Mouse (Mus musculus) thymus, postnatal 14 days (tissue): Measurements from ENCODE around the gene 9530077C05Rik.
"Not testable (repeated sequence)": the region's sequence is repeated elsewhere in the genome, so short reads cannot be mapped to it uniquely, and the experiment has no call there.

Experiments used
- DNase-seq: peaks from one replicate; pipeline ENCODE4 v3.0.0; 2021

Gene 9530077C05Rik

DNA sequence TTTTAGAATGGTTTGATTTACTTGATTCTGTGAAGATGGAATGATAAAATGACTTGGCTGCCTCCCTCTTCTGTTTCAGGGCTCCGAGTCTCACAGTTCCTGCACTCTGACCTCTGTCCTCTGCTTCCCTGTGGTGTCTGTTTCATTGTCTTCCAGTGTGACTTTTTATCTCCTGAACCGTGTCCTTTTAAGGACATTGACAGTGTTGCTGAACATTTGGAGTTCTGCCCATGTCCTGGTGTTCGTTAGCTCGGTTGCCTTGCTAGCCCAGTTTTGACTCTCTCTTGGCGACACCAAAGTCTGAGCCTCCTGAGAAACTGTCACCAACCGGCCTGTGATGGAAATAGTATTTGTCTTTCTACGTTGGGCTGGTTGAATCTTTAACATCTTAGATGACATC lies 9.2 kb downstream of the 9530077C05Rik start:
- no peak for DNase-seq

DNA sequence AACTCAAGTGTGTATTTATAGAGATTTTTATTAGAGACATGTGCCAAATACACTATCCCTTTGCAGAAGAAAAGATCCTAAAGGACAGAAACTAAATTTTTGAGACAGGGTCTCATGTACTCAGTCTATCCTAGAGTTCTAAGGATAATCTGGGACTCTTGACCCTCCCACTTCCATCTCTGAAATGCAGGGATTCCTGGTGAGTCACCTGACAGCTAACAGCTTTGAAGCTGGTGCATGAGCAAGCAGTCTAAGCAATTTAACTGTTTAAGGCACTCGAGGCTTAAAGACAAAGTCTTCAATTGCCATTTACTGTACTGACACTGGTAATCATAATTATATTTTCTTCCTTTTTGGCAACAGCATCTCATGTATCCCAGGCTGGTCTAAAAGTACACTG lies 11.2 kb downstream of the 9530077C05Rik start:
- no peak for DNase-seq

- no peak for DNase-seq
Measured at GRCm38 (mm10) chr9:22423507-22423906, 12.2 kb downstream of the 9530077C05Rik start.

- DNase-seq: no peak
Measured at GRCm38 (mm10) chr9:22424196-22424595, 12.9 kb downstream of the 9530077C05Rik start.

GRCm38 (mm10) chr9:22424719-22425118 lies 13.4 kb downstream of the 9530077C05Rik start:
- DNase-seq: no peak

- no peak for DNase-seq
Measured at GRCm38 (mm10) chr9:22428028-22428665, 16.8 kb downstream of the 9530077C05Rik start.

- DNase-seq: no peak
Measured at GRCm38 (mm10) chr9:22428666-22429410, 17.5 kb downstream of the 9530077C05Rik start.

DNA sequence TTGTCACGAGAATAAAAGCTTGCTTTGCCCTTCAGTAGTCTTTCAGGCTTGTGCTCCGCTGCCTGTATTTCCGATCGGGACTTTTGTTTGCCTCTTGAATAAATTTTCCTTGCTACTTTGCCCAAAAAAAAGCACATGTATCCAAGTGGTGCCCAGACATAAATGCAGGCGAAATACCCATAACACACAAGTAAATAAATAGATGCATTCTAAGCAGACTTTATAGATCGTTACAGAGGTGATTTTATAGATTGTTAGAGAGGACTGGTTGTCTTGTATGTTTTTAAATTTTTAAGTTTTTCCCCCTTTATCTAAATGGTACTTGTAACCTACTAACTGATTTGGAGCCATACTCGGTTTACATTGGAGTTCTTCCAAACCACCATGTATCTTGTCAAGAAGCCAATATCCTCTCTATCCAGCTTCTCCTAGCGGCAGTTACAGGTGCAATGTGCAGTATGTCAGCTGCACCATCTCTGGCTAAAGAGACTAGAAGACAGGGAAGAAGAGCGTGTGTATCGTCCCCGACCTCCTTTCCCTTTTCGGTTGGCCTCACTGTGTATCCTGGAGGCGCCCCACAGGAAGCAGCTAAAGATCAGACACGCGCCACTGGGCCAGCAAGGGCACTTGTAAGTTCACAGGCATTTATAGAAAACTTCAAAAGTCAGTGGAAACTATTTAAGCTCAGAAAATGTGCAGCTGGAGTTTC lies 18.4 kb downstream of the 9530077C05Rik start:
- peak; percentile 63 for DNase-seq

DNA sequence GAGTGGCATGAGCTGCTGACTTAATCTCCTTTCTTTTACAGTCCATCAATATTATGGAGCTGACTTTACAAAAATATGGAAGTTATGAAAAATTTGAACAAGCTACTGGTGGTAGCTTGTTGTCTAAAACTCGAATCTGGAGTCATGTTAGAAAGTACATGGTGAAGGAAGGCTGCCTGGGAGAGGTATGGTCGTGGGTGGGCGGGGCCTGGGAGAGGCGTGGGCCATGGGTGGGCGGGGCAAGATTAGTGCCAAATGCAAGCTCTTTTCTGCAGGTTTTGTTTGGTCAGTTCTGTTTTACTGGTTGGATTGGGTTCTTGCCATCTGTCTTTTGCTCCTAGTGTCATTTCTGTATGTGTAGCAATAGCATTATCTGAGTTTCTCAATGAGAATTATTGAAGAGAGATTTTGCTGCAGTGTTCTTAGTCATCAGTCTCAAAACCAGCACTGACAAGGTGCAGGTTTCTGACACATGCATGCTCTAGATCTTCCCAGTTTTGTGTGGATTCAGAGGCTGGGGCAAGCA lies 19.1 kb downstream of the 9530077C05Rik start:
- peak; percentile 34 for DNase-seq

- no peak for DNase-seq
Measured at GRCm38 (mm10) chr9:22433221-22433620, 21.9 kb downstream of the 9530077C05Rik start.

DNA sequence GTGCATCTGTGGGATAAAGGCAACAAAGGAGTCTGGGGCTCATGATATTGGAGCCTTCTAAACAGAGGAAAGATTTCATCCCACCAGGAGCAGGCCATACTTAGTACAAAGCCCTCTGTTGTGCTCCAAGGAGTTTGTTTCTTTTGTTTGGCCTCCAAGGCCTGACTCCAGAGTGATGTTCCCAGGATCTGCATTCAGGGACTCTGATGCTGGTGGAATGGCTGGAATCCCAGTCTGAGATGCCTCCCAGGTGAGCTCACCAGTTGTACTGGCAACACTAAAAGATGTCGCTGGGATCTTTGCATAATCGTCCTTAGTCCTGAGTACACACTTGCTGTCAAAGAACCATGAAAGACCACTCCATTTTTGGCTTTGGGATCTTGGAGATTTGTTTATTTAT lies 22.8 kb downstream of the 9530077C05Rik start:
- DNase-seq: no peak

DNA sequence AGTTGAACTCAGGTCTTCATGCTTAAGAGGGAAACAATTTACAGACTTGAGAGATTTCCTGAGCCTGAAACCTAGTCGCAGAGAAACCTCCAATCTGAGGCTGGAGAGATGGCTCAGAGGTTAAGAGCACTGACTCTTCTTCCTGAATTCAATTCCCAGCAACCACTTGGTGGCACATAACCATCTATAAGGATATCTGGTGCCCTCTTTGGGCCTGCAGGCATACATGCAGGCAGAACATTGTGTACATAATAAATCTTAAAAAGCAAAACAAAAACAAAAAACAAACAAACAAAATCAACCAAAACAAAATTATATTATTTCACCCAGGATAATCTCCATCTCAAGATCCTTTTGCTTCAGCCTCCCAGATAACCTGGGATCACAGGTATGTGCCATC lies 27.5 kb downstream of the 9530077C05Rik start:
- no peak for DNase-seq

DNA sequence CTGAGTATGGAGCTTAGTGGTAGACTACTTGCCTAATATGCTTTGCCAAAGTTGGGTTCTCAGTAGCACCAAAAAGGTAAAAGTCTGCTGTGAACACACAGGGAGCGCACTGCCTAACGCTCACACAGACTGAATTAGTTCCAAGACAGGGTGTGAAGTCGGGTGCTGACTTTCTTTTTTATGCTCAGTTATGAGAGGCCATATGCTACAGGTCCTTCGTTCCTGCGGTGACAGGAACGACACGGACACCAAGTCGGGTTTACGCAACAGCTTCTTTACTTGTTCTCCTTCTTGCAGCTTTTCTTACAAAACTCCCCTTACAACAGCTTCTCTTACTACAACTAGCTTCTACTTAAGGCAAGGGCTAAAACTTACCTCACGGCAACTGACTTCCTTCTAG lies 31.8 kb downstream of the 9530077C05Rik start:
- DNase-seq: no peak

DNA sequence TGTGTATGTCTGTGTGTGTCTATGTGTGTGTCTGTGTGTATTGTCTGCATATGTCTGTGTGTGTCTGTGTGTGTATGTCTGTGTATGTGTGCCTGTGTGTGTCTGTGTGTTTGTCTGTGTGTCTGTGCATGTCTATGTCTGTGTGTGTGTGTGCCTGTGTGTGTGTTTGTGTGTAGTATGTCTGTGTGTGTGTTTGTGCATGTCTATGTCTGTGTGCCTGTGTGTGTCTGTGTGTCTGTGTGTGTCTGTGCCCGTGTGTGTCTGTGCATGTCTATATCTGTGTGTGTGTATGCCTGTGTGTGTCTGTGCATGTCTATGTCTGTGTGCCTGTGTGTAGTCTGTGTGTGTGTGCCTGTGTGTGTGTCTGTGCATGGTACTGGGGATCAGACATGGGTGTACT lies 33.8 kb downstream of the 9530077C05Rik start:
- no peak for DNase-seq

GRCm38 (mm10) chr9:22447213-22447612 lies 35.9 kb downstream of the 9530077C05Rik start:
- DNase-seq: no peak

- no peak for DNase-seq
Measured at GRCm38 (mm10) chr9:22448420-22448819, 37.1 kb downstream of the 9530077C05Rik start.

DNA sequence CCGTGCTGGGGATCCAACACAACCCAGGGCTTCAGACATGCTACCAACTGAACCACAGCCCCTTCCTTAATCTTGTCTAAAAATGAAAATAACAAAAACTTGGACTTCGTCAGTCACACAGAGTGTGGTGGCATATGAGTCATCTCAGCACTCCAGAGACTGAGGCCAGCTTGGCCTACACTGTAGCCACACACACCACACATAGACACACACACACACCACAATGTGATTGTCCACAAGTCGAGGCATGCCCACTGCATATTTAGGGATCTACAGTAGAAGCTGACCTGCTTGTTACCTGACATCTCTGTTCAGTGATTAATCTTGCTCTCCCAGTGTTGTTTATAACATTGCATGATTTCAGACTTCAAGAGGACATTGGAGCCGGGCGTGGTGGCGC lies 37.9 kb downstream of the 9530077C05Rik start:
- no peak for DNase-seq

DNA sequence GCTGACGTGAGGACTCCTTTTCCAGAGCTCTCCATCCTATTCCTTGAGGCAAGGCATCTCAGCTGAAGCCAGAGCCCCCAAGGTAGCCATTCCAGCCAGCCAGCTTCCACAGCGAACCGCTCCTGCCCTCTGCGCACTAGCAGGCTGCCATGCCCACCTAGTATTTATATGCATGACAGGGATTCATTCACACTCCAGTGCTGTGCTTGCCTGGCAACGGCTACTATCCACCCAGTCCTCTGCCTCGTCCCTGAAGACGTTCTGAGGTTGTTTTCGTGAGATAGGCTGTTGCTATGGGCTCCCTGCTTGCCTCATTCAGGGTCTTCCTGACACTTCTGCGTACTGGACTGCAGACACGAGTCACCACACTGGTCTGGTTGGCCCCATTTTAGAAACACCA lies 41.4 kb downstream of the 9530077C05Rik start:
- no peak for DNase-seq

- DNase-seq: no peak
Measured at GRCm38 (mm10) chr9:22453501-22453924, 42.2 kb downstream of the 9530077C05Rik start.

DNA sequence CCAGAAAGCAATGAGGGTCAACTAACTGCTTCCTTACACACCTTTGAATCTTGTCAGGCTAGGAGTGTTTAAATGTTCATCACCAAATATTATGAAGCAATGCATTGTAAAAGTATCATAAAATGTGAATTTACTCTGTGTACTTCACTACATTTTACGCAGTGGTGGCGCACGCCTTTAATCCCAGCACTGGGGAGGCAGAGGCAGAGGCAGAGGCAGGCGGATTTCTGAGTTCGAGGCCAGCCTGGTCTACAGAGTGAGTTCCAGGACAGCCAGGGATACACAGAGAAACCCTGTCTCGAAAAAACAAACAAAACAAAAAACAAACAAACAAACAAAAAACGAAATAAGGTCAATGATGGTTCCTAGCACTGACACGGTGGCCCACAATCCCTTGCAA lies 42.7 kb downstream of the 9530077C05Rik start, which contains the start of gene Gm17545:
Gene Gm17545, plus strand, starts transcription at position 301 of the 400 bp plus-strand sequence.
- not testable (repeated sequence) for DNase-seq

DNA sequence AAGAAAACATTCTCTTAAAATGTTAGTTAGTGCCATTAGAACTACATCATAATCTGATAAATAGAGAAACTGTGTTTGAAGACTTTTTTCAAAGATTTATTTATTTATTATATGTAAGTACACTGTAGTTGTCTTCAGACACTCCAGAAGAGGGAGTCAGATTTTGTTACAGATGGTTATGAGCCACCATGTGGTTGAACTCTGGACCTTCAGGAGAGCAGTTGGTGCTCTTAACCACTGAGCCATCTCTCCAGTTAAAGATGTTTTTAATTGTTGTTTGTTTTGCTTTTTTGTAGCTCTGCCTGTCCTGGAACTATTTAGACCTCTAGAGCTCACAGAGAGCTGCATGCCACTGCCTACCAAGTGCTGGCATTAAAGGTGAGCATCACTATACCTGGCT lies 43.7 kb downstream of the 9530077C05Rik start:
- no peak for DNase-seq

DNA sequence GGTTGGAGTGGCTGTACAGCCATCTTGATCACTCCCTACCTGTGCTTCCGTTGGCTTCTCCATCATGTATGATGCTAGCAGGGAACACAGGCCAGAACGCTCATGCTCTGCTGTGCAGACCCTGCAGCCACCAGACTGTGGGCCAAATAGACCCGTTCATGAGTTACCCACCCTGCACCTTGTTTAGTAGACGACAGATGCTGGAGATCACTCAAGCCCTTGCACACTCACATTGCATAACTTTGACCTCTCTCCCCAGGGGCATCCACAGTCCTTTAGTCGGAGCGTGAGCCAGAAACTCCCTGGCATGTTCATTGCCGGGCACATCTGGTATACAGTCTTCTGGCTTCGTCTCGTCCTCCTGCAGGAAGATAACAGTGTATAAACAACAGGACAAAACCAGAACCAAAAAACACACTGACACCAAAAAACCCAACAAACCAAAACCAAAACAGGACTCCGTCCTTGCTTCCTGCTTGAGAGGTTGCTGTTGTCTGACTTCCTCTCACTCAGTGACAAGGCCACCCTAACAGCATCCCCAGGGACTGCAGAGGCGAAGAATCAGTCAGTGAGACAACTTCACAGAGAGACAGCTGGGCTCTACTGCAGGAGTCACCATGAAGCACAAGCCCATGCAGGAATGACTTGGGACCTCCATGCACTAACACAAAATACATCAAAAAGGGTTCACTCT lies 46.0 kb downstream of the 9530077C05Rik start:
- no peak for DNase-seq

GRCm38 (mm10) chr9:22461946-22462345 lies 50.6 kb downstream of the 9530077C05Rik start:
- no peak for DNase-seq
